Mouse (Mus musculus) 416B (cell line): ENCODE measurements around the gene Sh3bp5l.
"Not testable (repeated sequence)": the region's sequence is repeated elsewhere in the genome, so short reads cannot be mapped to it uniquely, and the experiment has no call there.

Experiments
- DNase-seq: peaks from one replicate; pipeline ENCODE4 v3.0.0; 2011; ENCODE audit warnings: low read depth

Sh3bp5l gene

GRCm38 (mm10) chr11:58330276-58331148, at the start of gene Sh3bp5l, which contains the start of gene Zfp672:
TSS of gene Sh3bp5l (plus strand) at chr11:58330724.
TSS of gene Zfp672 (minus strand) at chr11:58330339.
- DNase-seq, result peak; percentile 99

- DNase-seq, result peak; percentile 36
Measured at GRCm38 (mm10) chr11:58281970-58282496, 48.5 kb upstream of the Sh3bp5l start.

GRCm38 (mm10) chr11:58282518-58282917, 48.0 kb upstream of the Sh3bp5l start:
- DNase-seq, result no peak

- DNase-seq, result peak; percentile 83
Measured at GRCm38 (mm10) chr11:58289992-58290682, 40.4 kb upstream of the Sh3bp5l start.

- no peak for DNase-seq
Measured at GRCm38 (mm10) chr11:58290812-58291211, 39.7 kb upstream of the Sh3bp5l start.

- DNase-seq, result no peak
Measured at GRCm38 (mm10) chr11:58292791-58293190, 37.7 kb upstream of the Sh3bp5l start.

GRCm38 (mm10) chr11:58297396-58297795, 33.1 kb upstream of the Sh3bp5l start:
- DNase-seq, result no peak

GRCm38 (mm10) chr11:58301057-58301456, 29.5 kb upstream of the Sh3bp5l start:
- peak; percentile 86 for DNase-seq

- DNase-seq, result peak; percentile 98
Measured at GRCm38 (mm10) chr11:58301837-58302754, 28.4 kb upstream of the Sh3bp5l start.

GRCm38 (mm10) chr11:58302774-58303445, 27.6 kb upstream of the Sh3bp5l start:
- no peak for DNase-seq

GRCm38 (mm10) chr11:58303594-58303993, 26.9 kb upstream of the Sh3bp5l start:
- no peak for DNase-seq

GRCm38 (mm10) chr11:58305299-58305698, 25.2 kb upstream of the Sh3bp5l start:
- DNase-seq, result not testable (repeated sequence)

- DNase-seq, result peak; percentile 96
Measured at GRCm38 (mm10) chr11:58306860-58307308, 23.6 kb upstream of the Sh3bp5l start, which contains the start of gene Zfp692. TSS of gene Zfp692 (plus strand) at chr11:58307069.

- peak; percentile 77 for DNase-seq
Measured at GRCm38 (mm10) chr11:58307411-58308080, 23.0 kb upstream of the Sh3bp5l start.

- DNase-seq, result no peak
Measured at GRCm38 (mm10) chr11:58308661-58309060, 21.9 kb upstream of the Sh3bp5l start.

- DNase-seq, result no peak
Measured at GRCm38 (mm10) chr11:58314069-58314468, 16.5 kb upstream of the Sh3bp5l start.

- DNase-seq, result no peak
Measured at GRCm38 (mm10) chr11:58315536-58316168, 14.9 kb upstream of the Sh3bp5l start.

GRCm38 (mm10) chr11:58316344-58316743, 14.2 kb upstream of the Sh3bp5l start:
- no peak for DNase-seq

GRCm38 (mm10) chr11:58316768-58317390, 13.6 kb upstream of the Sh3bp5l start:
- no peak for DNase-seq
